Mouse (Mus musculus): ENCODE measurements at regions not wholly inside any gene's neighbourhood (a gene's known extent, or its start where the extent isn't known, plus 50 kb on each side); places are given as distances from the start of the nearest gene placed in this dataset.
"Not testable (repeated sequence)": the region's sequence is repeated elsewhere in the genome, so short reads cannot be mapped to it uniquely, and the experiment has no call there.

DNA sequence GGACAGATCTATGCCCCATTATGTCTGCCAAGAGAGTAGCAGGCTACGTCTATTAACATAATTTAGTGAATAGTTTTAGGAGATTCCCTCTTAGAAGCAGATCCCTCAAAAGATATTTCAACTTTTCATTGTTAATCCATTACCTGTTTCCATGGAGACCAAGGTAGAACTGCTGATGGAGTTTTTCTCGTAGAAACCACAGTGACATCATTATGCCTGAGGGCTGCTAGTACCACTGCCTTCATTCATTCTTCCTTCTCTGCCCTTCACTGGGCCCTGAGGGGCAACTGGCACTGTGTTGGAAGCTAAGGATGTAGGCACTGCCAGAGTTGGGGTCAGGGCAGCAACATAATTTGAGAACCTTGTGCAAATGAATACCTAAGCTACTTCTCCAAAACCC, 198.2 kb downstream of the Cep170 start:
- Histone ChIP-seq H3K27me3 (replicated peaks; ENCODE audit: low read depth, poor library complexity, severe bottlenecking) (no peaks in the 10 kb centered on the region), H3K4me3 (no peak overlapping the region), H3K36me3 (replicated peaks) (no peaks in the 10 kb centered on the region), H3K9me3 (no peaks in the 10 kb centered on the region), H3K4me1 (no peaks in the 10 kb centered on the region), H3K27ac (replicated peaks) (no peak overlapping the region)
- 69% methylated on average over 2 of the region's 2 CpGs for WGBS
- no peak for DNase-seq (ENCODE audit: low spot score)

DNA sequence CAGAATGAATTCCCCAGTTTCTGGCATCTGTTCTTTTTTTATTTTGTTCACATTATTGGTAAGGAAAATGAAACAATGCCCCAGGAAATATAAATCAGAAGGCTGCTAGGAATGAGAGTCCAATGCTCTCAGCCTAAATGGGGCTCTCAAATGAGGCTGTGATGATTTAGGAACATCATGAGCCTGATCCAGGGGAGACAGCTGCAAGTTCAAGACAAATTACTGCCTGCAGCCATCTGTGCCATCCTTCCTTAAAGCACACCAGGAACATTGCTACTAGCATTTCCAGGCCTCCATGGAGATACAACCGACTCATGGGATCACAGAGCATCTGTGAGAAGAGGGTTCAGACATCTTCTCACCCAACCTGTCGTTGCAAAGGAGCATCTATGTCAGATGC, 219.6 kb downstream of the Cep170 start:
- no peaks in the 10 kb centered on the region for H3K36me3 ChIP-seq (replicated peaks)

GRCm38 (mm10) chr1:176588144-176588543, 225.7 kb downstream of the Cep170 start:
- Histone ChIP-seq H3K27ac (replicated peaks) (no peak overlapping the region), H3K27me3 (replicated peaks; ENCODE audit: low read depth, poor library complexity, severe bottlenecking) (no peaks in the 10 kb centered on the region), H3K9me3 (peaks cover 5% of the 10 kb centered on the region; the same call in 1 of the 2 replicates), H3K36me3 (replicated peaks) (no peaks in the 10 kb centered on the region), H3K4me3 (no peak overlapping the region), H3K4me1 (no peaks in the 10 kb centered on the region)
- whole genome bisulfite sequencing, result 61% methylated on average over 2 of the region's 2 CpGs
- no peak for DNase-seq (ENCODE audit: low spot score)

More for the DNA sequence above, 219.6 kb downstream of the Cep170 start:
- Histone ChIP-seq H3K4me3 (no peak overlapping the region), H3K4me1 (no peaks in the 10 kb centered on the region), H3K27me3 (replicated peaks; ENCODE audit: low read depth, poor library complexity, severe bottlenecking) (no peaks in the 10 kb centered on the region), H3K9me3 (no peaks in the 10 kb centered on the region), H3K27ac (replicated peaks) (no peak overlapping the region)
- DNase-seq (ENCODE audit: low spot score), result no peak
- WGBS, result 84% methylated on average over 2 of the region's 2 CpGs

- Histone ChIP-seq H3K36me3 (replicated peaks) (no peaks in the 10 kb centered on the region), H3K4me3 (no peak overlapping the region), H3K4me1 (no peaks in the 10 kb centered on the region), H3K27me3 (replicated peaks; ENCODE audit: low read depth, poor library complexity, severe bottlenecking) (no peaks in the 10 kb centered on the region), H3K27ac (replicated peaks) (no peak overlapping the region), H3K9me3 (no peaks in the 10 kb centered on the region)
- no peak for DNase-seq (ENCODE audit: low spot score)
- 29% methylated on average over 1 of the region's 1 CpGs for WGBS
Observed at GRCm38 (mm10) chr1:176573703-176574102, 240.2 kb downstream of the Cep170 start.

DNA sequence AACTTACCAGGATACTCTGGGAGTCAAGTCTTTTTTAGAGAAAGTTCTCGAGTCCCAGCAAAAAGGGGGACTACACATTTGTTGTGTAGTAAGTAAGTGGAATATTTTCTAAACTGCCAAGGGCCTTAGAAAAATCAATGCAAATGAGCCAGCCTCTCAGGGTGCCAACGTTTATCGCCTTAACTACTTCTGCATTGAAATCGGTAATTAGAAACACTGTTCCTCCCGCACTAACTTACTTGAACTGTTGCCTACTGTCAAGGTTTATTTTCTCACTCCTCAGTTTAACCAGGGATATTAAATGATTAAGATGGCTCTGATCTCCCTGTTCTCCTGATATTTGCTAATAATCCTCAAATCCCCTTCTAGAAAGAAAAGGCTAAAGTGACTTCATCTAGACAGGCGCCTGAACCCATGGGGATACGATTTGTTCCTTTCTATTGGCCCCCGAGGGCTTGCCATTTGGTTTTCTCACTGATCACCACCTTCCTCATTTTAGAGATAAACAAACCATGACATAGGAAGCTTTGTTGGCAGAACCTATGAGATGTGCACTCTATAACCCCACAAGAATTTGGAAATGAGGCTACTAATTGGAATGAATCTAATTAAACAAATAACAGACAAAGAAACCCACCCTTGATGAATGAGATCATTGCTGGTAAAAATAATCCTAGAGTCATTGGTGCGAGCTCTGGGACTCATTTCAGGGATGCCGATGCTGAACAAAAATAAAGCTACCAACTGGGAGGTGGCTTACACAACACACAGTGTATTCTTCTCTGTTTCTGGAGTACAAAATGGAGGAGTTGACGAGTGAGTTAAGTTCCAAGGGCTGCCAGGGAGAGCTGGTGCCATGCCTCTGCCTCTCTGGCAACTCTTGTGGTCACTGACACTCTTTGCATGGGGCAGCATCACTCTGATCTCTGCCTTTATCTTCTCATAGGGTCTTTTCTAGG, 255.1 kb downstream of the Cep170 start:
- DNase-seq (ENCODE audit: low spot score), result no peak
- H3K36me3 ChIP-seq (replicated peaks), result no peaks in the 10 kb centered on the region
- no peaks in the 10 kb centered on the region for H3K9me3 ChIP-seq
- H3K4me3 ChIP-seq, result no peak overlapping the region
- WGBS, result 73% methylated on average over 11 of the region's 11 CpGs
- H3K4me1 ChIP-seq, result no peaks in the 10 kb centered on the region
- H3K27me3 ChIP-seq (replicated peaks; ENCODE audit: low read depth, poor library complexity, severe bottlenecking), result no peaks in the 10 kb centered on the region
- H3K27ac ChIP-seq (replicated peaks), result no peak overlapping the region

- Histone ChIP-seq H3K36me3 (replicated peaks) (no peaks in the 10 kb centered on the region), H3K4me3 (no peak overlapping the region), H3K27ac (replicated peaks) (no peak overlapping the region), H3K9me3 (no peaks in the 10 kb centered on the region), H3K27me3 (replicated peaks; ENCODE audit: low read depth, poor library complexity, severe bottlenecking) (no peaks in the 10 kb centered on the region), H3K4me1 (no peaks in the 10 kb centered on the region)
- WGBS, result 91% methylated on average over 4 of the region's 4 CpGs
- no peak for DNase-seq (ENCODE audit: low spot score)
Observed at GRCm38 (mm10) chr1:176534417-176534816, 259.3 kb upstream of the Pld5 start.

GRCm38 (mm10) chr1:176529037-176529436, 253.9 kb upstream of the Pld5 start:
- Histone ChIP-seq H3K4me3 (no peak overlapping the region), H3K36me3 (replicated peaks) (no peaks in the 10 kb centered on the region), H3K27me3 (replicated peaks; ENCODE audit: low read depth, poor library complexity, severe bottlenecking) (no peaks in the 10 kb centered on the region), H3K9me3 (no peaks in the 10 kb centered on the region), H3K4me1 (no peaks in the 10 kb centered on the region), H3K27ac (replicated peaks) (no peak overlapping the region)
- DNase-seq (ENCODE audit: low spot score), result no peak
- 80% methylated on average over 2 of the region's 2 CpGs for WGBS

- Histone ChIP-seq H3K27me3 (replicated peaks; ENCODE audit: low read depth, poor library complexity, severe bottlenecking) (no peaks in the 10 kb centered on the region), H3K36me3 (replicated peaks) (no peaks in the 10 kb centered on the region), H3K4me3 (no peak overlapping the region), H3K9me3 (no peaks in the 10 kb centered on the region), H3K27ac (replicated peaks) (no peak overlapping the region), H3K4me1 (no peaks in the 10 kb centered on the region)
- no peak for DNase-seq (ENCODE audit: low spot score)
- WGBS, result 76% methylated on average over 3 of the region's 3 CpGs
Observed at GRCm38 (mm10) chr1:176511467-176511866, 236.4 kb upstream of the Pld5 start.

DNA sequence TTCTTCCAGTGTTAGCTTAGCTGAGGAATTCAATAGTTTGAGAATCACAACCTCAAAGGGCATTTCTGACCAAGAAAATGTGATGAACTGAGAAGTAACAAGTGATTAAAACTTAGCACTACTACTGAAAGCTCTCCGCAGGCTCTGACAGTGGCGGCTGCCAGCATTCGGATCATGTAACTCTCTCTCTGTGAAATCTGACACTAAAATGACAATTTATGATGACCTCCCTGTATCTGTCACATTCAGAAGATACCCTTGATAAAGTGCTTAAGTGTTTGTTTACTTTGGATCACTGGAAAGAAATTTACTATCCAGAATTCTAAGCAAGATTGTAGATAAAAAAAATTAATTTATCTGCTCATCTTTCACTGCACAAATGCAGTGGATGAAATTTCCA, 230.3 kb upstream of the Pld5 start:
- no peak for DNase-seq (ENCODE audit: low spot score)
- Histone ChIP-seq H3K4me1 (no peaks in the 10 kb centered on the region), H3K9me3 (no peaks in the 10 kb centered on the region), H3K4me3 (no peak overlapping the region), H3K27me3 (replicated peaks; ENCODE audit: low read depth, poor library complexity, severe bottlenecking) (no peaks in the 10 kb centered on the region), H3K36me3 (replicated peaks) (no peaks in the 10 kb centered on the region), H3K27ac (replicated peaks) (no peak overlapping the region)
- WGBS, result 80% methylated on average over 3 of the region's 3 CpGs

DNA sequence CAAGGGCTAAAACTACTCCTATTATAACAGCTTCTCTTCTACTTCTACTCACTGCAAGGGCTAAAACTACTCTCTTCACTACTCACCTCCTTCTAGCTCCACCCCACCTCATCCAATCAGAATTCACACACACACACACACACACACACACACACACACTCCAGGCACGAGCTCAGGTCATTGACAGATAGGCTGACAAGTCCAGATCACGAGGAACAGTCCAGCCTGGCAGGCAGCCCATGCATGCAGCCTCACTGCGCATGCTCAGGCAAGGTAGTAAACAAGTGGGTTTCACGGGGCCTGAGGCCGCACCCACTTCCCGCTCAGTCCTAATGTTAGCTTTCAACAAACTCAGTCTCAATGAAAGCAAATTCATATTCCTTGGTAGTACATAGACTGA, 229.6 kb upstream of the Pld5 start:
- 78% methylated on average over 6 of the region's 6 CpGs for whole genome bisulfite sequencing
- H3K9me3 ChIP-seq; H3K4me3 ChIP-seq; H3K27me3 ChIP-seq (replicated peaks; ENCODE audit: low read depth, poor library complexity, severe bottlenecking); DNase-seq (ENCODE audit: low spot score); H3K36me3 ChIP-seq (replicated peaks); H3K4me1 ChIP-seq; H3K27ac ChIP-seq (replicated peaks): not testable (repeated sequence)

DNA sequence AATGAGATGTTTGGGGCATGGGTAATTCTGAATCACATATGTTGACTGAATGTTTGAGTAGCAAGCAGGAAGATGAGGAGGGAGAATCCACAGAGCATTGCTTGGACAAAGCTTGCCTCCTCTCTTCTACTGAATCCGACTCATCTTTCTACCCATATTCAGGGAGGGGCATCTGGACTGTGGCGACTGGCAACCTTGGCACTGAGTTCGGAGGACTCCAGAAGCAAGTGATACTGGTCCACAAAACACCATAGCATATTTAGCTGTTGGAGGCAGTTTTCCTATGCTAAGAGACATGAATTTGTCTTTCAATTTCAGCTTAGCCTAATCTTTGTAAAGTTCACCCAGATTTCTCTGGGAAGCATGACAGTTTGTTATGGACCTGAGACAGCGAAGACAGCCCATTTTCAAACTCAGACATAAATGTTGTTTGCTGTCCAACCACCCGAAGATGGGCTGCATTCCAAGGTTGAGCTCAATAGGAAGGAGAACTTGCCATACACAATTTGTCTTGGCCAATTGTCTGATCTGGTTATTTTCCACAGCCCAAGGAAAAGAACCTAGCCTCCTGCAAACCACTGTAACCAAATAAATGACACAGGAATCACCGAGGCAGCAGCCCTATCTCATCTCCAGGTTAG, 224.0 kb upstream of the Pld5 start:
- H3K27me3 ChIP-seq (replicated peaks; ENCODE audit: low read depth, poor library complexity, severe bottlenecking), result no peaks in the 10 kb centered on the region
- WGBS, result 90% methylated on average over 6 of the region's 6 CpGs
- H3K4me3 ChIP-seq, result no peak overlapping the region
- no peaks in the 10 kb centered on the region for H3K9me3 ChIP-seq
- DNase-seq (ENCODE audit: low spot score), result no peak
- no peak overlapping the region for H3K27ac ChIP-seq (replicated peaks)
- H3K4me1 ChIP-seq, result no peaks in the 10 kb centered on the region
- no peaks in the 10 kb centered on the region for H3K36me3 ChIP-seq (replicated peaks)

DNA sequence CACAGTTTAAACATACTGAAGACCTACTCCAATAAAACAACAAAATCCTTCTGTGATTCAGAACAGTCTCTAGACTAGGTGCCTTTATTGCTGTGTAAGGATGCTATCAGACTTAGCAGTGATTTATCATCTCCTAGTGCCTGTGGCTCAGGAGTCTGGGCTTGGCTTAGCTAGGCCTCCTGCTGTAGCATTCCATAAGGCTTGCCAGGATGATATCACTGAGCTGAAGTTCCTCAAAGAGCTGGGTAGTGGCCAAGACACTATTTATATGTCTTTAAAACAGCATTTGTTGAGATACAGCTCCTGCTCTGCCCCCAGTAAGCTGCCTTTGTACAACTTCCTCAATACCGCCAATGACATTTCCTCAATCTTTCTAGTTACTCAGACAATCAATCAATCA, 193.4 kb upstream of the Pld5 start:
- H3K36me3 ChIP-seq (replicated peaks), result no peaks in the 10 kb centered on the region
- WGBS, result 98% methylated on average over 1 of the region's 1 CpGs
- no peak for DNase-seq (ENCODE audit: low spot score)
- no peak overlapping the region for H3K4me3 ChIP-seq
- no peaks in the 10 kb centered on the region for H3K9me3 ChIP-seq
- H3K4me1 ChIP-seq, result no peaks in the 10 kb centered on the region
- H3K27ac ChIP-seq (replicated peaks), result no peak overlapping the region
- H3K27me3 ChIP-seq (replicated peaks; ENCODE audit: low read depth, poor library complexity, severe bottlenecking), result no peaks in the 10 kb centered on the region

- DNase-seq (ENCODE audit: low spot score), result no peak
- Histone ChIP-seq H3K9me3 (no peaks in the 10 kb centered on the region), H3K36me3 (replicated peaks) (no peaks in the 10 kb centered on the region), H3K27me3 (replicated peaks; ENCODE audit: low read depth, poor library complexity, severe bottlenecking) (no peaks in the 10 kb centered on the region), H3K4me3 (no peak overlapping the region), H3K4me1 (no peaks in the 10 kb centered on the region), H3K27ac (replicated peaks) (no peak overlapping the region)
- WGBS, result 87% methylated on average over 5 of the region's 5 CpGs
Observed at GRCm38 (mm10) chr1:176462125-176462524, 187.0 kb upstream of the Pld5 start.
